Comparison of ENCODE assay signal across 11 mouse cellular contexts in the genomic region with DNA sequence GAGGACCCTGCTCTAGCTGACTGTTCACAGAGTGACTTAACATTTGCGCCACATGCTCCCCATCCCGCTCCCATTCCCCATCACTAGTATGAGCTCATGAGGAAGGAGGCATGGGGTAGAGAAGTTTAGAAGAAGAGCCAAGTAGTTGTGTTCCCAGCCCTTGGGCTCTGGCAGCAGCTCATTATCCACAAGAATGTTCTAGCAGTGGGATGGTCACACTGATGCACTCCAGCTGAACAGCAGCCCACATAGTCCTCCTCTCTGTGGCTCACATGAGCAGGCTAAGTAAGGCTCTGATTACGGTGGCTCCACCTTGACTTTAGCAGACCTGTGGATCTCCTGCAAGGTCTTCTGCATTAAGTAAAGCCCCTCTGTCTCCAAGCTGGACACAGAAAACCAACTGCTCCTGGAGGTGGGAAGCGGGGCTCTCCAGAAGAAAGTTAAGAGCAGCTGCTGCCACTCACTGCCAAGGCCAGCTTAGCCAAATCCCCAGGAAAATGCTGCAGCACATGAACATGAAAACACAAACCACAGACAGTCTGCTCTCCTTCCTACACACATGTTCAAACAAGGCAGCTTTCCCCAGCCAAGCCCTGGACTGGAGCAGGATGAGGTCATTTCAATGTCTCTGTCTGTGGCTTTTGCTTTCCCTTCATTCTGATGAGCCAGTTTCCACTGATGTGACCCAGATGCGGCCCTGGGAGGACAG. TPM values are rescaled to one million over a fixed set of nuclear protein-coding genes. Genes with fewer than 3 reads are reported as not detected.
A peak's percentile ranks its signal among the peaks of the same experiment; 100 is the strongest.
DNase-seq lines count a peak whose midpoint lies in the region; ATAC-seq and TF ChIP-seq lines count a peak whose summit lies in the region.
"Had no signal": no experiment of that assay in that cellular context is flagged by ENCODE, and none has a peak within 500 bp of the region (broad histone marks: within the 10 kb centered on the region; RNA-seq: fewer than 3 reads in every experiment).

No protein-coding gene starts in this region.

- no peaks in the 10 kb centered on the region for H3K4me1 ChIP-seq in midbrain, postnatal 0 days (ENCODE audit: insufficient read depth, low read length)
- H3K4me1 ChIP-seq: liver, embryonic 13.5 days had no signal

- intact Hi-C loops in left cerebral cortex, postnatal 4 days (cut with DNase I) = no loop called here
- intact Hi-C loops in gastrocnemius, postnatal 36 days (cut with DNase I) = no loop called here

- WGBS in midbrain, postnatal 0 days = 98% methylated on average over 5 of the region's 5 CpGs

- no peak overlapping the region for H3K9ac ChIP-seq in midbrain, postnatal 0 days (replicated peaks; ENCODE audit: low read length, poor library complexity, severe bottlenecking)
- H3K9ac ChIP-seq: liver, embryonic 13.5 days had no signal

- POLR2A ChIA-PET in Patski (lab: Charles Lee) = no interaction called here

- no peak for TF ChIP-seq CTCF in Patski (IDR thresholded peaks at IDR 0.05)
- TF ChIP-seq CTCF in midbrain, postnatal 0 days (IDR thresholded peaks at IDR 0.05) = no peak

- H3K4me3 ChIP-seq in midbrain, postnatal 0 days (ENCODE audit: low read depth, low read length) = no peak overlapping the region
- H3K4me3 ChIP-seq: liver, embryonic 13.5 days had no signal

- peak; percentile 17 to 35 for DNase-seq in left cerebral cortex, adult 18-20 months (ENCODE audit: low spot score in 2 of 2)
- no peak for DNase-seq in left cerebral cortex, postnatal 4 days
- no peak for DNase-seq in Patski (ENCODE audit: low read depth, low spot score)
- peak; percentile 28 to 43 for DNase-seq in gastrocnemius, postnatal 36 days
- peak; percentile 40 for DNase-seq in lung, postnatal 14 days
- no peak for DNase-seq in spleen, adult 12 weeks (ENCODE audit: low spot score)
- no peak for DNase-seq in midbrain, postnatal 0 days (ENCODE audit: low spot score)
- DNase-seq: liver, embryonic 13.5 days; thymus, postnatal 36 days had no signal

- H3K4me2 ChIP-seq in midbrain, postnatal 0 days (ENCODE audit: low read depth, low read length, poor library complexity, severe bottlenecking) = no peak overlapping the region
- H3K4me2 ChIP-seq: liver, embryonic 13.5 days had no signal

- H3K36me3 ChIP-seq in midbrain, postnatal 0 days (ENCODE audit: insufficient read depth, low read length) = no peaks in the 10 kb centered on the region

- ATAC-seq in Patski = peak; percentile 47
- no peak for ATAC-seq in midbrain, postnatal 0 days (ENCODE audit: low FRiP score)
- no peak for ATAC-seq in activated CD4-positive, CD25-positive, alpha-beta regulatory T cell, adult 4 months
- ATAC-seq: hindbrain, embryonic 16.5 days had no signal

- in situ Hi-C loops in Patski (cut with MboI; ENCODE audit: low pct_unique_long_range_greater_than_20kb) = loop anchor here (25.0 kb wide), 2 partner anchors 294 to 494 kb away; no protein-coding TSS in a partner anchor

- no peaks in the 10 kb centered on the region for H3K9me3 ChIP-seq in midbrain, postnatal 0 days (ENCODE audit: low read length)
- H3K9me3 ChIP-seq: liver, embryonic 13.5 days had no signal

- H3K27me3 ChIP-seq in Patski = no peaks in the 10 kb centered on the region
- H3K27me3 ChIP-seq in midbrain, postnatal 0 days (ENCODE audit: insufficient read depth, low read length) = no peaks in the 10 kb centered on the region
- H3K27me3 ChIP-seq: liver, embryonic 13.5 days had no signal

- CTCF ChIA-PET in Patski (lab: Charles Lee) = interaction anchor here (1.2 kb wide), 3 partner anchors 11 to 38 kb away, joined by 4 to 6 read pairs (median 4); no protein-coding TSS in a partner anchor

- H3K27ac ChIP-seq in midbrain, postnatal 0 days (ENCODE audit: low read depth, low read length) = no peak overlapping the region
- H3K27ac ChIP-seq: liver, embryonic 13.5 days had no signal

RNA-seq across cellular contexts. Expression of gene Dcps, which starts 19.7 kb away (rescaled TPM):
- total RNA-seq in left cerebral cortex, adult 18-20 months (2021) = 10 to 100 TPM; 14.7 to 18.6 TPM
- 10 to 100 TPM; 25.9 to 27.2 TPM for total RNA-seq in left cerebral cortex, postnatal 4 days (2021)
- polyA plus RNA-seq in Patski (2021) = 58.1 TPM
- total RNA-seq in gastrocnemius, postnatal 36 days (2021) = 1 to 10 TPM; 6.0 to 6.8 TPM
- total RNA-seq in midbrain, postnatal 0 days (2014; rRNA removed) = 39.6 and 41.4 TPM in 2 replicates
- polyA plus RNA-seq in midbrain, postnatal 0 days (2015; fragmentation: Nextera tagmentation; extraction: Ambion mirVana) = 56.5 and 58.4 TPM in 2 replicates
- polyA plus RNA-seq in activated CD4-positive, CD25-positive, alpha-beta regulatory T cell, adult 4 months (2017; shearing (Covaris generic)) = 10 to 100 TPM; 84.9 to 98.4 TPM

RNA-seq across cellular contexts. Expression of gene St3gal4, which starts 37.1 kb away (rescaled TPM):
- total RNA-seq in left cerebral cortex, adult 18-20 months (2021) = 10 to 100 TPM; 26.7 to 29.7 TPM
- total RNA-seq in left cerebral cortex, postnatal 4 days (2021) = 10 to 100 TPM; 19.0 to 22.6 TPM
- polyA plus RNA-seq in Patski (2021) = 53.6 TPM
- 1 to 10 TPM; 2.5 to 4.4 TPM for total RNA-seq in gastrocnemius, postnatal 36 days (2021)
- total RNA-seq in midbrain, postnatal 0 days (2014; rRNA removed) = 25.0 and 29.8 TPM in 2 replicates
- 19.6 and 20.0 TPM in 2 replicates for polyA plus RNA-seq in midbrain, postnatal 0 days (2015; fragmentation: Nextera tagmentation; extraction: Ambion mirVana)
- polyA plus RNA-seq in activated CD4-positive, CD25-positive, alpha-beta regulatory T cell, adult 4 months (2017; shearing (Covaris generic)) = 10 to 100 TPM; 12.0 to 21.5 TPM

RNA-seq across cellular contexts. Expression of gene Srpr, which starts 43.8 kb away (rescaled TPM):
- total RNA-seq in left cerebral cortex, adult 18-20 months (2021) = 10 to 100 TPM; 65.5 to 68.8 TPM
- 10 to 100 TPM; 39.0 to 40.4 TPM for total RNA-seq in left cerebral cortex, postnatal 4 days (2021)
- 100 TPM for polyA plus RNA-seq in Patski (2021)
- total RNA-seq in gastrocnemius, postnatal 36 days (2021) = 100 to 1,000 TPM; 190 to 215 TPM
- 39.6 and 43.2 TPM in 2 replicates for total RNA-seq in midbrain, postnatal 0 days (2014; rRNA removed)
- 61.0 and 63.0 TPM in 2 replicates for polyA plus RNA-seq in midbrain, postnatal 0 days (2015; fragmentation: Nextera tagmentation; extraction: Ambion mirVana)
- polyA plus RNA-seq in activated CD4-positive, CD25-positive, alpha-beta regulatory T cell, adult 4 months (2017; shearing (Covaris generic)) = 10 to 100 TPM; 78.4 to 78.9 TPM

RNA-seq across cellular contexts. Expression of gene Tirap, which starts 43.9 kb away (rescaled TPM):
- total RNA-seq in left cerebral cortex, adult 18-20 months (2021) = 1 to 10 TPM; 2.4 to 2.7 TPM
- 1 to 10 TPM; 3.3 to 3.6 TPM for total RNA-seq in left cerebral cortex, postnatal 4 days (2021)
- polyA plus RNA-seq in Patski (2021) = 11.0 TPM
- 10 to 100 TPM; 27.3 to 32.1 TPM for total RNA-seq in gastrocnemius, postnatal 36 days (2021)
- 2.6 and 4.3 TPM in 2 replicates for total RNA-seq in midbrain, postnatal 0 days (2014; rRNA removed)
- 2.7 and 3.4 TPM in 2 replicates for polyA plus RNA-seq in midbrain, postnatal 0 days (2015; fragmentation: Nextera tagmentation; extraction: Ambion mirVana)
- 1 to 10 TPM; 5.5 to 6.4 TPM for polyA plus RNA-seq in activated CD4-positive, CD25-positive, alpha-beta regulatory T cell, adult 4 months (2017; shearing (Covaris generic))

RNA-seq across cellular contexts. Expression of gene Foxred1, which starts 54.7 kb away (rescaled TPM):
- total RNA-seq in left cerebral cortex, adult 18-20 months (2021) = 10 to 100 TPM; 29.7 to 36.0 TPM
- 10 to 100 TPM; 31.9 to 34.9 TPM for total RNA-seq in left cerebral cortex, postnatal 4 days (2021)
- 38.8 TPM for polyA plus RNA-seq in Patski (2021)
- total RNA-seq in gastrocnemius, postnatal 36 days (2021) = 10 to 100 TPM; 17.8 to 24.4 TPM
- total RNA-seq in midbrain, postnatal 0 days (2014; rRNA removed) = 36.3 and 39.8 TPM in 2 replicates
- 46.5 and 47.0 TPM in 2 replicates for polyA plus RNA-seq in midbrain, postnatal 0 days (2015; fragmentation: Nextera tagmentation; extraction: Ambion mirVana)
- 10 to 100 TPM; 22.8 to 24.7 TPM for polyA plus RNA-seq in activated CD4-positive, CD25-positive, alpha-beta regulatory T cell, adult 4 months (2017; shearing (Covaris generic))

Comparison
In these comparisons a context has a peak if more than half of its experiments do, and no peak if none do; other contexts are left out.
1. DNase-seq: peak in left cerebral cortex, adult 18-20 months (2 of 2), gastrocnemius, postnatal 36 days (2 of 2) and lung, postnatal 14 days (single experiment); none in left cerebral cortex, postnatal 4 days (single experiment), Patski (single experiment), spleen, adult 12 weeks (single experiment) and midbrain, postnatal 0 days (single experiment).